Mouse (Mus musculus) cerebral cortex, adult 2 months (tissue): ENCODE measurements around the gene Slc4a8.

Experiments used
- WGBS: fragments of 180-500 bp; shearing (Covaris S2); methylation state at CpG from one replicate; pipeline ENCODE4 v1.1.7; 2018; 5-methylcytosine and 5-hydroxymethylcytosine counted together

Slc4a8 gene

GRCm38 (mm10) chr15:100761419-100762185 lies at the start of gene Slc4a8:
TSS of gene Slc4a8 (plus strand) at chr15:100761747.
- under 1% methylated on average over 64 of the region's 64 CpGs for WGBS

GRCm38 (mm10) chr15:100714470-100714869 lies 47.1 kb upstream of the Slc4a8 start:
- WGBS: 85% methylated on average over 8 of the region's 8 CpGs

DNA sequence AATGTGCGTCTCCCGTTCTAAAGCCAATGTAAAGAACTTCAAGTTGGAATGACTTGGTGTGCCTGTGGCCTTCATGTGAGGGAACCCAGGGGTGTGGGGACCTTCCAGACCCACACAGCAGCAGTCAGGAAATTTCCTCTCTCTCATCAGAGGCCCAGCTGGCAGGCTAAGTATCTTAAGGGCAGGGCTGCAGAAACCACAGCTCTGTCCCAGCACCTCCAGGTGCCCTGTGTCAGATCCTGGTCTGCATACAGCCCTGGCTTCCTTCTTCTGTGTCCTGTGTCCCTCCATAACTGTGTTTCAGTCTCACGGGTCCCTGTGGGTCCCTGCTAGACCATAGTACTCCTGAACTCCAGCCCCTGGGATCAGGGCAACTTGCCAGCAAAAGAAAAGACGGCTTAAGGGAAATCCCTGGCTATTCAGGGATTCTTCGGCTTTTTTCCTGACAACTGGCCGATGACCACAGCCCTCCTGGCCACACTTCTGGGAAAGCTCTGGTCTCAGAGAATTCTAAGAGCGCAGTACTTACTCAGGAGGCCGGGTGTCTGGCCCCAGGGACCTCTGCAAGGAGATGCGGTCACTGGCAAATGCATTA lies 46.1 kb upstream of the Slc4a8 start:
- 70% methylated on average over 9 of the region's 9 CpGs for WGBS

DNA sequence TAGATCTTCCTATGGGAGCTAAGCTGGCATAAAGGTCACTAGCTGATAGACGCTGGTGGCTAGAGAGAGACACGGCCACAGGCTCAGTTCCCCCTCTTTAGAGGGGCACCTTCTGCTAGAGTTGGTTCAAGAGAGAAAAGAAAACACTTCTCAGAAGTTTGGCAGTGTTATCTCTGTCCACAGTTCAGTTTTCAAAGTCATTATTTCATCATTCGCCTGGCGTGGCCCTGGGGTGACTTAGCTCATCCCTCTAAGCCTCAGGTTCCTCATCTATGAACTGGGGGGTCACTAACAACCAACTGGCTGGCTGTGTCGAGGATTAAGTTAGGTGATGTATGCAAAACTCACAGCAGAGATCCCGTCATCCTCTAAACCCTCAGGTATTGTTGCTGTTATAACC lies 43.6 kb upstream of the Slc4a8 start:
- WGBS: 86% methylated on average over 6 of the region's 6 CpGs

GRCm38 (mm10) chr15:100718572-100718971 lies 43.0 kb upstream of the Slc4a8 start:
- WGBS: 84% methylated on average over 11 of the region's 11 CpGs

DNA sequence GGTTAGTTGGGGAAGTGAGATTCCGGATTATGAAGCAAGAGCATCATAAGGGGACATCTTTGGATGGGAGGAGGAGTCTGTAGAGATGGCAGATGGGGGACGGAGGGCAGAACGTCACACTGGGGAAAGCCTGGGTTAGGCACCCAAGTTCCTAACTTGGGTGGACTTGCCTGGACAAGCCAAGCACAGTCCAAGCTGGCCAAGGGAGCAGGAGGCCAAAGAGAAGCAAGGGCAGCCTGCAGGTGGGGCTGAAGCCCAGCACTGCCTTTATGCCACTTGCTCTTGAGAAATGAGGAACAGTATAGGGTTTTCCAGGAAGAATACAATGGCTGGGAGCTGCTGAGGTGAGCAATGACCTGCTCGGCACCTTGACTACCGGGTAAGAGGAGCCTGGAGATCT lies 42.3 kb upstream of the Slc4a8 start:
- 98% methylated on average over 5 of the region's 5 CpGs for WGBS

DNA sequence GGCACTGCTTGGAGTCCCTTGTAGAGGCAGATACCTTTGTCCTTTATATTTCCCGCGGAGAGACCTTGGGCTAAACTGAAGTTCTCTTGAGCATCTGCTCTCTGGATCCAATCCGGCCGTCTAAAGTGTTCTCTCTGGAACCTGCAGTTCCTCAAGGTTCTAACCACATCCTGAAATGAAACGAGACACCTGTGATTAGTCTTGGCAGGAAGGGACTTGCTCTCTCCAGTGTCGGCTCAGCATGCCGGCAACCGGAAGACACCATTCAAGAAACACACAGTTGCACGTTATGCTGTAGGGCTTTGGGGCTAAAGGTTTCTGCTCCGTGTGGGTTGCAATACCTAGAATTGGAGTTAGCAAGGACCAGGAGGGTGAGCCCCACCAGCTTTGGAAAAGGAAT lies 41.5 kb upstream of the Slc4a8 start:
- 89% methylated on average over 10 of the region's 10 CpGs for WGBS

DNA sequence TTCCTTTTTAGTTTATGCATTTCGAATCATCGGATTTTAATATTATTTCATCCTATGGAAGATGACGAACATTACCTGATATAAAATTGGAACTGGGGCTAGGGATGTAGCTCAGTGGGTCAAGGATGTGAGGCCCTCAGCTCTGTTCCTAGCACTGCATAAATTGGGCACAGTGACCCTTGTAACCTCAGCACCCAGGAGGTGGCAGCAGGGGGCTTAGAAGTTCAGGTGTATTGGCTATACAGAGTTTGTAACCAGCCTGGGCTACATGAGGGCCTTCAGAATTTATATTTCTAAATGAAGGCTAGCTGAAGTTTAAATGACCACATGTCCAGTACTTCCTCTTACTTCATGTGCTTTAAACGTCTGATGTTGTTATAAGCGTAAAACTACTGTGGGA lies 40.1 kb upstream of the Slc4a8 start:
- WGBS: 91% methylated on average over 5 of the region's 5 CpGs

- 77% methylated on average over 4 of the region's 4 CpGs for WGBS
Observed at GRCm38 (mm10) chr15:100722026-100722425, 39.5 kb upstream of the Slc4a8 start.

- WGBS: 82% methylated on average over 6 of the region's 6 CpGs
Observed at GRCm38 (mm10) chr15:100722564-100722963, 39.0 kb upstream of the Slc4a8 start.

DNA sequence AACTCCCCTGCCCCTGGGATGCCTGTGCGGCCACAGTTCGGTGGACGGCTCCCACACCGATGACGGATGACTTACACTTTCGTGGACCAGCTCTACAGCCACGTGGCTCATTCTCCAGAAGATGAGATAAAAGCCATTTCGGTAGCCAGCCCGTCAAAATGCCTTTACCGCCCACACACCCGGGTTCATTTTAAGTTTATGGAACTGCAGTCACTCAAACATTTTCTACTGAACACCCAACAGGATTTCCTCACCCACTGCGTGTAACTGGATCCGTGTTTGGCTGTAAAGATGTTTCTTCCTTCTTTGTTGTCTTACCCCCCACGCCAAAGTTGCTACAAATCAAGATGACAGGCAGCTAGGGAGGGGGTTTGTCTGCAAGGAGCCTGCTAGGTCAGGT lies 38.0 kb upstream of the Slc4a8 start:
- 52% methylated on average over 14 of the region's 14 CpGs for WGBS

DNA sequence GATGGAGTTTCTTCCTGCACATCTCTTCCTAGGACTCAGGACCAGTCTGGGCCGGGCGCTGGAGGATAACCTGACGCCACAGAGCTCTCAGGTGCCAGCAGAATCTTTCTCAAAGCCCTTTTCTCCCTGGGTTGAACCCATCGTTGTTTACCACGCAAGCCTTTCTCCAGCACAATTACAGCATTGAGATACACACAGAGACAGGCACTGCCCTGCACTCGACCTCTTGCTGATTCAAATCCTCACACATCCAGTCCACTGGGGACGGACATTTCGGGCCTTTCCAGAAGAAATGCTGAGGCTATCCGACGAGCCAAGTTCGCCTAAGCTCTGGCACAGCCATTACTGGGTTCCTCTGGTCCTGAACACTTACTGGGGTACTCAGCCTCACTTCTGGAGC lies 34.8 kb upstream of the Slc4a8 start:
- WGBS: 80% methylated on average over 11 of the region's 11 CpGs

- WGBS: 82% methylated on average over 11 of the region's 11 CpGs
Observed at GRCm38 (mm10) chr15:100727834-100728233, 33.7 kb upstream of the Slc4a8 start.

DNA sequence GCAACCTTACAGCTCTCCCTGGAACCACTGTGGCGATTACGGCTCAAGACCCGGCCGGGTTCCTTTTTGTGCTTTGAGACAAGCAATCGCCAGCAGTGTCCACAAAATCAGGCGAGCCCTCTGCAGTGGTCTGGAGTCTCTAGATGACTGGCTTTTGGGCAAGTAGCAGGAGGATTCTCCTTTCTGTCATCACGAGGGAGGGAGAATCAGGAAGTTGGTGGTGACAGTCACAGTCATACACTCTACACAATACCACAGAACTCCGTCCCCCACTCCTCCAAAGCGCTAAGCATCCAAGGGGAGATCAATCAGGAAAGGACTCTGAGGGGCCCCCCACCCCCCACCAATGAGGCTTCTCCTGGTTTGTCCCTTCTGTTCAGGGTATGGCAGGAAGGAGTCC lies 33.0 kb upstream of the Slc4a8 start:
- 45% methylated on average over 9 of the region's 9 CpGs for WGBS

DNA sequence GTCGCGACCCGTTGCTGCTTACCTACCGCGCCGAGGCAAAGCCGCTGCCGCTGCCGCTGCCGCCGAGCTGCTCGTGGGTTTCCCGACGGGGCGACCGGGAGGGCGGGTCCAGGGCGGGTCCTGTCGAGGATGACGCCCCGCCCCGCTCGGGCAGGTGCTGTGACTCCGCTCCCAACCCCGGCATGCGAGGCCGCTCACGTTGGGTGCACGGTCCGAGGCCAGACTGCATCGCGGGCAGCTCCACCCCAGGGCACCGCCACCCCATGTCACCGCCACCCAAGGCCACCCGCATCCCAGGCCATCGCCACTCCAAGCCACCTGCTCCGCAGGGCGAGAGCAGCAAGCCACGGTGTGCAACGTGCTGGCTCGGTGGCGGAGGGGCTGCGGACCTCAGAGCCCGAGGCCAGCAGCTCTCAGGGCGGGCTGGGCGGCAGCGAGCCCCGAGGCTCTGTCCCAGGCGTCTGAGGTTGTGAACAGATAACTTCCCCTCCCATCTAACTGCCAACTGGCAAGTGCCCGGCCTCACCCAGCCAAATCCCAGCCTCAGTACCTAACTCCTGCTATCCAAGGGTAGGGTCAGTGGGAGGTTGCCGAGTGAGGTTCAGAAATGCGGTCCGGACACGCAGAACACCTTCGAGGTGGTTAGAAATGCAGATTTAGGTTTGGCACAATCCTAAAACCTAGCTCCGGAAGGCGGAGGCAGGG lies 32.1 kb upstream of the Slc4a8 start, which contains the start of gene Galnt6:
Galnt6 (minus strand) TSS at position 96 of the 705 bp plus-strand sequence.
- WGBS: 11% methylated on average over 54 of the region's 57 CpGs

DNA sequence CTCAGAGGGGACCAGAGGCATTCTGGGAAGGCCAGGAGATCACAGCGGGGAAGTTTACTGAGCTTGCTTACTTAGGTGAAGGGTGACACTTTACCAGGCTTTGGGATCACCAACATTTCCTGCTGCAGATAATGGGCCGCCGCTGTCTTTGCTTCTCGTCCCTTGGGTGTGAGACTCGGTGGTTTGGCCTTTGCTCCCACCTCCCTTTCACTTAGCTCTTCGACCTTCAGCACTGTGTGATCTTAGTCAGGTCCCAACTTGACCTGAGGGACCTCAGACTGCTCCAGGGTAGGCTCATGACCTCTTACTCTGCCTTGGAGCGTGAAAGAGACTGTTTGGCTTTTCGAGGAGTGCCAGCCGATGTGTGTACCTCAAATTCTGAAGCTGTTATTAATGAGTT lies 30.5 kb upstream of the Slc4a8 start:
- 88% methylated on average over 9 of the region's 9 CpGs for WGBS

DNA sequence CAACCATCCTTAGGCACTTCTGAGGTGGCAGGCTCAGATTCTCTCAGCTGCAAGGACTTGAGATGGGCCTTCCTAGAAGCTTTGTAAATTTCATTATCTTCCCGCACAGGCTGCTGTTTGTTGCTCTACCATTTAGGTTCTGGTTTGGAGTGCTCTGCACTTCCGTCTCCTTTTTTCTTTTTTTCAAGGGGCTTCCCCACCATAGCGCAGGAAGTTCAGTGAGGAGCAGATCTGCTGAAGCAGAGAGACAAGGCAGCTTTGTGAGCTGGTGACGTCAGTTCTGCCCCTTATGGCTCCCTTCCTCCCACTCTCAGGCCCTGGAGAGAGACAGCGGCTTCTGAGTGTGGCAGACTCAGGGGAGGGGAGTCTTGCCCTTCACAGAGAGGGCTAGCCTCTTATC lies 29.0 kb upstream of the Slc4a8 start:
- 52% methylated on average over 5 of the region's 5 CpGs for WGBS

- WGBS: 88% methylated on average over 14 of the region's 15 CpGs
Observed at GRCm38 (mm10) chr15:100735095-100735952, 26.2 kb upstream of the Slc4a8 start.

DNA sequence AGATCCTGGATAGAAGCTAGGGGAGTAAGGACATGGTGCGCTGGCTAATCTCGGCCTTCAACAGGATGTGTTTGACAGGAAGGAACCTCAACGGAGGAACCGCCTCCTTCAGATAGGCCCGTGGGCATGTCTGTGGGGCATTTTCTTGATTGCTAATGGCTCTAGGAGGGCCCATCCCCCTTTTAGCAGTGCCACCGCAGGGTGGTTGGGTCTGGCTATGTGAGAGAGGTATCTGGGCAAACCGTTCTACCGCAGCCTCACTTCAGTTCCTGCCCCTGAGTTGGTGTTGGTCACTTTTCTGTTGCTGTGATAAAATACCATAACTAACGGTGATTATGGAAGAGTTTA lies 25.6 kb upstream of the Slc4a8 start:
- 89% methylated on average over 9 of the region's 9 CpGs for WGBS

GRCm38 (mm10) chr15:100737667-100738066 lies 23.9 kb upstream of the Slc4a8 start:
- WGBS: 89% methylated on average over 3 of the region's 3 CpGs

- 95% methylated on average over 7 of the region's 7 CpGs for WGBS
Observed at GRCm38 (mm10) chr15:100738351-100738781, 23.2 kb upstream of the Slc4a8 start.

GRCm38 (mm10) chr15:100739442-100739841 lies 22.1 kb upstream of the Slc4a8 start:
- WGBS: 89% methylated on average over 6 of the region's 6 CpGs
